Mouse (Mus musculus) intestine, embryonic 16.5 days (tissue): ENCODE data around the gene Ncdn. TPM values are rescaled to one million over a fixed set of nuclear protein-coding genes. Genes with fewer than 3 reads are reported as not detected.

Source experiments
- ATAC-seq: fragments of 200-750 bp; cut with Nextera tagmentation; 2 replicates; pipeline ENCODE4 v1.8.0; 2017; ENCODE audit warnings: moderate TSS enrichment, moderate library complexity
- H3K27ac ChIP-seq: fragments of 300-500 bp; sonication (generic); 2 replicates; pipeline ENCODE4 v1.5.1; 2014; ENCODE audit warnings: mild to moderate bottlenecking, low read length
- H3K27me3 ChIP-seq: fragments of 300-500 bp; sonication (generic); replicated peaks from 2 replicates; pipeline ENCODE4 v1.6.1; 2014; ENCODE audit warnings: low read length, control low read depth, mixed read lengths; ENCODE audit not compliant: control insufficient read depth, insufficient read depth
- H3K36me3 ChIP-seq: fragments of 300-500 bp; sonication (generic); 2 replicates; pipeline ENCODE4 v1.6.1; 2014; ENCODE audit warnings: low read length, control low read depth; ENCODE audit not compliant: control insufficient read depth, insufficient read depth
- H3K4me1 ChIP-seq: fragments of 300-500 bp; sonication (generic); 2 replicates; pipeline ENCODE4 v1.6.1; 2014; ENCODE audit warnings: low read length, control low read depth, mixed read lengths; ENCODE audit not compliant: control insufficient read depth, insufficient read depth
- H3K4me2 ChIP-seq: fragments of 300-500 bp; sonication (generic); 2 replicates; pipeline ENCODE4 v1.6.1; 2014; ENCODE audit warnings: low read depth, low read length, control low read depth
- H3K4me3 ChIP-seq: fragments of 300-500 bp; sonication (generic); 2 replicates; pipeline ENCODE4 v1.5.1; 2014; ENCODE audit warnings: mild to moderate bottlenecking, low read length
- H3K9ac ChIP-seq: fragments of 300-500 bp; sonication (generic); 2 replicates; pipeline ENCODE4 v1.6.1; 2014; ENCODE audit warnings: low read depth, low read length
- H3K9me3 ChIP-seq: fragments of 300-500 bp; sonication (generic); 2 replicates; pipeline ENCODE4 v1.6.1; 2016; ENCODE audit warnings: low read length, control low read depth; ENCODE audit not compliant: control insufficient read depth
- WGBS: fragments of 180-500 bp; shearing (Covaris S2); extraction: QIAGEN DNeasy Blood & Tissue Kit; methylation state at CpG from one replicate; pipeline ENCODE4 v1.1.7; 2014; 5-methylcytosine and 5-hydroxymethylcytosine counted together
- polyA plus RNA-seq: library from polyadenylated mRNA; unstranded; fragments of >200 nt; fragmentation: Nextera tagmentation; extraction: Ambion mirVana; gene quantifications from 2 replicates; pipeline ENCODE4 v1.2.1, GENCODE M21; 2015

Ncdn gene
- polyA plus RNA-seq, result 25.6 and 27.4 TPM in 2 replicates

DNA sequence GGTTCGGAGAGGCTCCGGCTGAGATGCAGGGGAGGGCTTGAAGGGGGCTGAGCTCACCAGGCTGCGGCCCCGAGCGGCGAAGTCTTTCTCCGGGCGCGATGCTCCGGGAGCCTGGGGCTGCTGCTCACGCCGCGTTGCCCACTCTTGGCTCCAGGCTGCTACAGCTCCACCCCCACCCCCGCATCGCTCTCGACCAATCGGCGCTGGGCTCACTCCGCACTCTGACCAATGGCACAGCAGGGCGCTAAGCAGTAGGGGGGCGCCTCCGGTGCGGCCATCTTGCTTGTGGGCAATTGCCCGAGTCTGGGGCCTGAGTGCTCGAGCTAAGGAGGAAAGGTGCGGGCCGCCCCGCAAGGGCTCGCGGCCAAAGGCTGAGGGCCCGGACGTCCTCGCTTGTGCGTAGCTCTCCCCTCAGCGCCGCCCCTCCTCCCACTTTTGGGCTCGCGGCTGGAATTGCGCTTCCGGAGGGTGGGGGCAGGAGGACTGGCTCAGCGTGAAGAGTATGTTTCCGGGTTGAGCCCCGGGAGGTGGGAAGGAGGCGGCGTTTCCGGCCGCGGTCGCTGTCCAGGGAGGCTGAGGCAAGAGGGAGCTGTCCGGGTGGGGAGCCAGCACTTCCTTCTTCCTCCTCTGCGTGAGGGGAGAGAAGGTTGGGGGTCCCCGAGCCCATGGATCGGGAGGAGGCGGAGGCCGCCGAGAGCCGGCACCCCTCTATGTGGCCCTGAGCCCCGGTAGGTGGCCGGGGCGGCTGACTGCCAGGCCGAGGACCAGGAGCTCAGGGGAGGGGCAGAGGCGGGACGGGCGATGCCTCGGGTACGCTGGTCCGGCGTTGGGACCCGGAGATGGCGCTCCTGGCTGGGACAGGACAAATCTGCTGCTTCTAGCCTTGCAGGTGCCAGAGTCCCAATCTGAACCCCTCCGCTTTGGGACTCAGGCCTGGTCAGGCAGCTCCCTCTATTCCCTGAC, at the start of gene Ncdn, which contains the start of gene AU040320:
TSS of gene Ncdn (minus strand) at position 171 of the 963 bp plus-strand sequence.
TSS of gene AU040320 (plus strand) at position 277 of the 963 bp plus-strand sequence.
- Histone ChIP-seq H3K27me3 (no peaks in the 10 kb centered on the region), H3K4me2 (peak within 1 kb of the TSS; percentile 100), H3K36me3 (0 out of 2 replicates have a peak, but pooled peaks cover 2% of the 10 kb centered on the region), H3K9me3 (no peaks in the 10 kb centered on the region), H3K4me1 (peaks cover 32% of the 10 kb centered on the region), H3K27ac (peak within 1 kb of the TSS; percentile 97), H3K9ac (peak within 1 kb of the TSS; percentile 94), H3K4me3 (peak within 1 kb of the TSS; percentile 96)
- WGBS, result under 1% methylated on average over 70 of the region's 71 CpGs
- peak; percentile 97 for ATAC-seq

- no peaks in the 10 kb centered on the region for H3K9me3 ChIP-seq
- H3K4me1 ChIP-seq, result peaks cover 17% of the 10 kb centered on the region
- no peak overlapping the region for H3K4me3 ChIP-seq
- H3K4me2 ChIP-seq, result no peak overlapping the region
- H3K9ac ChIP-seq, result no peak overlapping the region
- no peaks in the 10 kb centered on the region for H3K36me3 ChIP-seq
- 93% methylated on average over 8 of the region's 8 CpGs for WGBS
- ATAC-seq, result no peak
- no peaks in the 10 kb centered on the region for H3K27me3 ChIP-seq
- H3K27ac ChIP-seq, result no peak overlapping the region
Observed at GRCm38 (mm10) chr4:126802174-126802573, 48.9 kb upstream of the Ncdn start.

- no peak for ATAC-seq
- no peak overlapping the region for H3K27ac ChIP-seq
- H3K4me2 ChIP-seq, result no peak overlapping the region
- WGBS, result 93% methylated on average over 7 of the region's 7 CpGs
- no peaks in the 10 kb centered on the region for H3K9me3 ChIP-seq
- no peak overlapping the region for H3K9ac ChIP-seq
- H3K4me1 ChIP-seq, result no peaks in the 10 kb centered on the region
- no peak overlapping the region for H3K4me3 ChIP-seq
- H3K27me3 ChIP-seq, result no peaks in the 10 kb centered on the region
- H3K36me3 ChIP-seq, result 0 out of 2 replicates have a peak, but pooled peaks cover 3% of the 10 kb centered on the region
Observed at GRCm38 (mm10) chr4:126792341-126793102, 39.3 kb upstream of the Ncdn start.

DNA sequence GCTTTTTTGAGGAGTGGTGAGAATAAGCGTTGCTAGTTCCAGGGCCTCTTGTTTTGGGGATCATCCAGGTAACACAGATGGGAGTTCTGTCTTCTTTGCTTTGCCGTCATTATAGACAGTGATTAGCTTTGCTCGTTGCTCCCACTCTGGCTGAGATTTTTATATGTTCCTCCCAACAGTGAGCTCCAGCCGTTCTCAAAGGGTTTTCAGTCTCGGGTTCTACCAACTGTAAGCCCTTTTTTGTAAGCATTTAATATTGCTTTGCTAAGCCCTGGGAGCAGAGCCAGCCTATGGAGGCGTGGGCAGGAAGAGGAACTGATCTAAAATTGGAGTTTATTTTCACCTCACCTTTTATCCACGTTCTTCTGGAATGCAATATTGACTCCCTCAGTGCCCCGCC, 29.8 kb upstream of the Ncdn start:
- no peak for ATAC-seq
- Histone ChIP-seq H3K4me2 (no peak overlapping the region), H3K9me3 (no peaks in the 10 kb centered on the region), H3K36me3 (no peaks in the 10 kb centered on the region), H3K9ac (no peak overlapping the region), H3K4me3 (no peak overlapping the region), H3K27me3 (no peaks in the 10 kb centered on the region), H3K27ac (no peak overlapping the region), H3K4me1 (no peaks in the 10 kb centered on the region)
- WGBS, result 70% methylated on average over 8 of the region's 8 CpGs

- Histone ChIP-seq H3K9ac (no peak overlapping the region), H3K9me3 (no peaks in the 10 kb centered on the region), H3K4me1 (no peaks in the 10 kb centered on the region), H3K36me3 (no peaks in the 10 kb centered on the region), H3K27ac (no peak overlapping the region), H3K27me3 (no peaks in the 10 kb centered on the region), H3K4me3 (no peak overlapping the region), H3K4me2 (no peak overlapping the region)
- 85% methylated on average over 8 of the region's 8 CpGs for WGBS
- ATAC-seq, result no peak
Observed at GRCm38 (mm10) chr4:126782512-126782911, 29.3 kb upstream of the Ncdn start.

DNA sequence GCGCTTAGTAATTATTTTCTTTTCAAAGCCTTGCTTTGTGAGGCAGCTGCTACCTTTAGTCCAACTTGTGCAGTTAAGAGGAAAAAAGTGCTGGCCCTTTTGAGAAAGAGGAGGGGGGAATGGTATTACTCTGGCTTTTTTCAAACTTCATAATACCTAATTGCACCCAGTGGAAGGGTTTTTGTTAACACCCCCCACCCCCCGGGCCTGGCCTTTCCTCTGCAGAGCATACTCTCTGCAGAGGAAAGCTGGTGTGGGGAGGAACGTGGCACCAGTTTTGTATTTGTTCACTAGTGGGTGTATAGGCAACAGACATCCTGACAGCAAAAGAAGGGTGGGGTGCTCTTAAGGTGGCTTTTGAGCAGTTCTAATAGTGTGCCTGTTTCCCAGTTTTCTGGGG, 28.6 kb upstream of the Ncdn start:
- Histone ChIP-seq H3K27me3 (no peaks in the 10 kb centered on the region), H3K9me3 (no peaks in the 10 kb centered on the region), H3K4me3 (no peak overlapping the region), H3K9ac (no peak overlapping the region), H3K36me3 (no peaks in the 10 kb centered on the region), H3K4me2 (no peak overlapping the region), H3K27ac (no peak overlapping the region), H3K4me1 (no peaks in the 10 kb centered on the region)
- ATAC-seq, result no peak
- WGBS, result 83% methylated on average over 3 of the region's 3 CpGs

DNA sequence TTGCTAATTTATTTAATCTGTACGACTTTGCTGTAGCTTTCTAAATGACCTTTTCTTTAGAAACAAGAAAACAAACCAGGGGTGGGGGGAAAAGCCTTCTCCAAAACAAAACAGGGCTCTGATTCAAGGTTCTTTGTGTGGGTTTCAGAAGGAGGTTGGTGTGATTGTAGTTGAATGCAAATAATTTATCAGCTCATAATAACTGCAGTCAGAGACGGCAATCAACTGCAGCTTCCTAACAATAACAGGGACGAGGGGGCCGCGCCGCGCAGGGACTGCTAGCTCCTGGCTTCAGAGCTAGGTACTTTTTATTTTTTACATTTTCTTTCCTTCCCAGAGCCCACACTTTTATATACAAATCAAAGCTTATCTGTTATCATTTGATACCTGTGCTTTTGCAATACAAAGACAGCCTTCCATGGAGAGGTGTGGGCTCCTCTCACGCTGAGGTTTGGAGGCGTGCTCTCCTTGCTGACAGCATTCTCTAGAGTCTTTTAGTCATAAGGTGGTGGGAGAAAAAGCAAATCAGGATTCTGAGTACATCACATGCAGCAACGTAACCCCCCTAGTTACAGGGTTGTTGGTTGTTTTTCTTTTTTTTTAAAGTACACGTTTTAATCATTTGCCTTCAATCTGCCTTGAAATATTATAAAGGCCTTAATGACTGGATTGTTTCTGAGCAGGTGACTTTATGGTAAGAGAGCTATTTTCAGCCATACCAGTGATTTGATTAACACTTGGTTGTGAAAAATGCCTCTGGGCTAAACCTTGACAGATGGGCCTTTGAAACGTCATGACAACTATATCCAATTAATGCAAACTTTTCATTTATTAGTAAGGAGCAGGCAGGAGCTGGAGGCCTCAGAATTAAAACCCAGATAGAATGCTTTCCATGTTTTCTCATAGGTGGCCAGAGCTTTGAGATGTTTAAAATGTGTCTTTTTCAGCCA, 26.9 kb upstream of the Ncdn start:
- Histone ChIP-seq H3K36me3 (no peaks in the 10 kb centered on the region), H3K4me3 (no peak overlapping the region), H3K4me1 (peaks cover 4% of the 10 kb centered on the region), H3K27me3 (no peaks in the 10 kb centered on the region), H3K9ac (no peak overlapping the region), H3K9me3 (no peaks in the 10 kb centered on the region), H3K4me2 (no peak overlapping the region), H3K27ac (no peak overlapping the region)
- no peak for ATAC-seq
- 66% methylated on average over 12 of the region's 12 CpGs for WGBS

- no peak overlapping the region for H3K4me3 ChIP-seq
- no peaks in the 10 kb centered on the region for H3K9me3 ChIP-seq
- H3K9ac ChIP-seq, result no peak overlapping the region
- H3K4me2 ChIP-seq, result no peak overlapping the region
- no peak overlapping the region for H3K27ac ChIP-seq
- WGBS, result 52% methylated on average over 8 of the region's 8 CpGs
- ATAC-seq, result no peak
- no peaks in the 10 kb centered on the region for H3K27me3 ChIP-seq
- peaks cover 9% of the 10 kb centered on the region for H3K4me1 ChIP-seq
- H3K36me3 ChIP-seq, result no peaks in the 10 kb centered on the region
Observed at GRCm38 (mm10) chr4:126779148-126779581, 25.9 kb upstream of the Ncdn start.
